Mouse (Mus musculus) Patski (cell line): ENCODE data around the gene Dio1. TPM values are rescaled to one million over a fixed set of nuclear protein-coding genes. Genes with fewer than 3 reads are reported as not detected.
A peak's percentile ranks its signal among the peaks of the same experiment; 100 is the strongest.

ENCODE experiments used
- ATAC-seq: fragments of 100-300 bp; one replicate; pipeline ENCODE4 v1.8.0; 2021
- CTCF ChIA-PET: fragments of 350-600 bp; sonication (Branson Sonifier 250); formaldehyde crosslinking; loops from one replicate; lab custom pipeline; 2022; ENCODE audit warnings: inconsistent platforms; lab: Charles Lee
- POLR2A ChIA-PET: fragments of 350-600 bp; sonication (Branson Sonifier 250); formaldehyde crosslinking; loops from one replicate; lab custom pipeline; 2022; ENCODE audit warnings: antibody characterized with exemption, inconsistent platforms; lab: Charles Lee
- DNase-seq: peaks from one replicate; pipeline ENCODE4 v3.0.0-alpha.2; 2011; ENCODE audit warnings: low read depth, low spot score
- H3K27me3 ChIP-seq: fragments of 371-371 bp; one replicate; pipeline ENCODE4 v1.5.1; 2021
- CTCF ChIP-seq: fragments of 100-300 bp; IDR thresholded peaks from one replicate; pipeline ENCODE4 v1.5.1; 2021
- in situ Hi-C: fragments of 300-500 bp; cut with MboI; formaldehyde crosslinking; loops from 3 replicates; pipeline ENCODE4 v1.11.1; 2018; ENCODE audit warnings: low pct_unique_long_range_greater_than_20kb, mixed read lengths
- polyA plus RNA-seq: library from polyadenylated mRNA; unstranded; gene quantifications from one replicate; pipeline ENCODE4 v1.2.3, GENCODE M21; 2021

The Dio1 gene
- not detected for polyA plus RNA-seq

- no peak for DNase-seq
- ChIA-PET POLR2A (no interaction called here), CTCF (no interaction called here)
- no peaks in the 10 kb centered on the region for H3K27me3 ChIP-seq
- no peak for TF ChIP-seq CTCF
- in situ Hi-C loops = no loop called here
- no peak for ATAC-seq
Measured at GRCm38 (mm10) chr4:107306966-107307365, at the start of gene Dio1. Gene Dio1 (minus strand): TSS chr4:107307169.

- H3K27me3 ChIP-seq = no peaks in the 10 kb centered on the region
- in situ Hi-C loops = no loop called here
- no peak for TF ChIP-seq CTCF
- no peak for ATAC-seq
- POLR2A ChIA-PET = no interaction called here
- no peak for DNase-seq
- CTCF ChIA-PET = no interaction called here
Measured at GRCm38 (mm10) chr4:107354543-107354942, 47.6 kb upstream of the Dio1 start.

GRCm38 (mm10) chr4:107354126-107354525 is 47.2 kb upstream of the Dio1 start:
- ATAC-seq (no peak), DNase-seq (no peak)
- no peak for TF ChIP-seq CTCF
- H3K27me3 ChIP-seq = no peaks in the 10 kb centered on the region
- POLR2A ChIA-PET = no interaction called here
- CTCF ChIA-PET = no interaction called here
- in situ Hi-C loops = no loop called here

- ATAC-seq = no peak
- POLR2A ChIA-PET = no interaction called here
- in situ Hi-C loops = no loop called here
Measured at GRCm38 (mm10) chr4:107353612-107354011, 46.6 kb upstream of the Dio1 start.

GRCm38 (mm10) chr4:107351368-107351767 is 44.4 kb upstream of the Dio1 start:
- DNase-seq (no peak), ATAC-seq (no peak)
- TF ChIP-seq CTCF = no peak
- H3K27me3 ChIP-seq = no peaks in the 10 kb centered on the region
- ChIA-PET CTCF (no interaction called here), POLR2A (no interaction called here)
- in situ Hi-C loops = no loop called here

More at GRCm38 (mm10) chr4:107353612-107354011, 46.6 kb upstream of the Dio1 start:
- CTCF ChIA-PET = no interaction called here
- no peaks in the 10 kb centered on the region for H3K27me3 ChIP-seq
- no peak for DNase-seq
- TF ChIP-seq CTCF = no peak

- CTCF ChIA-PET = interaction anchor here (0.8 to 1.1 kb wide), 3 partner anchors 12 to 173 kb away, joined by 3 read pairs; no protein-coding TSS in a partner anchor
- no peak for ATAC-seq
- TF ChIP-seq CTCF = peak; percentile 73
Measured at GRCm38 (mm10) chr4:107349311-107350008, 42.5 kb upstream of the Dio1 start.

GRCm38 (mm10) chr4:107348529-107349310 is 41.8 kb upstream of the Dio1 start:
- no peak for DNase-seq
- in situ Hi-C loops = no loop called here
- ATAC-seq = no peak
- ChIA-PET POLR2A (no interaction called here), CTCF (interaction anchor here (1.0 to 1.1 kb wide), 2 partner anchors 11 to 27 kb away, joined by 3 read pairs; no protein-coding TSS in a partner anchor)
- no peaks in the 10 kb centered on the region for H3K27me3 ChIP-seq
- TF ChIP-seq CTCF = no peak

More at GRCm38 (mm10) chr4:107349311-107350008, 42.5 kb upstream of the Dio1 start:
- in situ Hi-C loops = no loop called here
- no peak for DNase-seq
- POLR2A ChIA-PET = no interaction called here
- no peaks in the 10 kb centered on the region for H3K27me3 ChIP-seq

- TF ChIP-seq CTCF = no peak
- no peak for DNase-seq
- ChIA-PET CTCF (no interaction called here), POLR2A (interaction anchor here (0.5 kb wide), 1 partner anchor 299 kb away, joined by 5 read pairs; no protein-coding TSS in a partner anchor)
- in situ Hi-C loops = no loop called here
- no peaks in the 10 kb centered on the region for H3K27me3 ChIP-seq
- ATAC-seq = no peak
Measured at GRCm38 (mm10) chr4:107347221-107347620, 40.3 kb upstream of the Dio1 start.

GRCm38 (mm10) chr4:107344612-107345011 is 37.6 kb upstream of the Dio1 start:
- TF ChIP-seq CTCF = no peak
- DNase-seq (no peak), ATAC-seq (no peak)
- in situ Hi-C loops = no loop called here
- ChIA-PET POLR2A (no interaction called here), CTCF (interaction anchor here (1.3 kb wide), 1 partner anchor 180 kb away, joined by 3 read pairs; no protein-coding TSS in a partner anchor)
- H3K27me3 ChIP-seq = no peaks in the 10 kb centered on the region

- no peak for DNase-seq
- CTCF ChIA-PET = interaction anchor here (1.3 kb wide), 1 partner anchor 20 kb away, joined by 4 read pairs; no protein-coding TSS in a partner anchor
- no peaks in the 10 kb centered on the region for H3K27me3 ChIP-seq
- no peak for TF ChIP-seq CTCF
- no peak for ATAC-seq
- in situ Hi-C loops = no loop called here
- POLR2A ChIA-PET = interaction anchor here (0.6 kb wide), 1 partner anchor 667 kb away, joined by 3 read pairs; no protein-coding TSS in a partner anchor
Measured at GRCm38 (mm10) chr4:107341354-107341753, 34.4 kb upstream of the Dio1 start.

GRCm38 (mm10) chr4:107337455-107337854 is 30.5 kb upstream of the Dio1 start:
- DNase-seq (no peak), ATAC-seq (no peak)
- CTCF ChIA-PET = interaction anchor here (0.7 kb wide), 1 partner anchor 12 kb away, joined by 3 read pairs; no protein-coding TSS in a partner anchor
- in situ Hi-C loops = no loop called here
- no peaks in the 10 kb centered on the region for H3K27me3 ChIP-seq
- POLR2A ChIA-PET = interaction anchor here (1.2 kb wide), 1 partner anchor 22 kb away, joined by 3 read pairs; no protein-coding TSS in a partner anchor
- no peak for TF ChIP-seq CTCF
